Mouse (Mus musculus) limb, embryonic 12.5 days (tissue): Measurements from ENCODE around the gene Tbkbp1. TPM values are rescaled to one million over a fixed set of nuclear protein-coding genes. Genes with fewer than 3 reads are reported as not detected.

Source experiments
- ATAC-seq: fragments of 200-750 bp; cut with Nextera tagmentation; 2 replicates; pipeline ENCODE4 v1.8.0; 2017; ENCODE audit warnings: low read depth, moderate TSS enrichment; ENCODE audit not compliant: insufficient number of reproducible peaks, insufficient read depth, low FRiP score, low TSS enrichment
- H3K27ac ChIP-seq: fragments of 300-500 bp; sonication (generic); 2 replicates; pipeline ENCODE4 v1.5.1; 2016; ENCODE audit warnings: mild to moderate bottlenecking, moderate library complexity
- H3K27me3 ChIP-seq: fragments of 300-500 bp; sonication (generic); 2 replicates; pipeline ENCODE4 v1.6.1; 2016; ENCODE audit warnings: mild to moderate bottlenecking, moderate library complexity
- H3K36me3 ChIP-seq: fragments of 300-500 bp; sonication (generic); 2 replicates; pipeline ENCODE4 v1.6.1; 2016; ENCODE audit warnings: mild to moderate bottlenecking, moderate library complexity
- H3K4me1 ChIP-seq: fragments of 300-500 bp; sonication (generic); replicated peaks from 2 replicates; pipeline ENCODE4 v1.6.1; 2016
- H3K4me2 ChIP-seq: fragments of 300-500 bp; sonication (generic); 2 replicates; pipeline ENCODE4 v1.6.1; 2016; ENCODE audit warnings: mild to moderate bottlenecking, moderate library complexity
- H3K4me3 ChIP-seq: fragments of 300-500 bp; sonication (generic); replicated peaks from 2 replicates; pipeline ENCODE4 v1.5.1; 2016; ENCODE audit warnings: mild to moderate bottlenecking
- H3K9ac ChIP-seq: fragments of 300-500 bp; sonication (generic); replicated peaks from 2 replicates; pipeline ENCODE4 v1.6.1; 2016; ENCODE audit warnings: mild to moderate bottlenecking, moderate library complexity
- H3K9me3 ChIP-seq: fragments of 300-500 bp; sonication (generic); 2 replicates; pipeline ENCODE4 v1.6.1; 2016; ENCODE audit warnings: mild to moderate bottlenecking, moderate library complexity
- WGBS: fragments of 180-500 bp; shearing (Covaris S2); methylation state at CpG from one replicate; pipeline ENCODE4 v1.1.7; 2016; 5-methylcytosine and 5-hydroxymethylcytosine counted together
- microRNA-seq: library from miRNA; unstranded; fragments of <30 nt; microRNA quantifications from one replicate; pipeline ENCODE4, GENCODE M21; 2017
- polyA plus RNA-seq: library from polyadenylated mRNA; unstranded; fragments of >200 nt; fragmentation: Nextera tagmentation; extraction: Ambion mirVana; gene quantifications from 2 replicates; pipeline ENCODE4 v1.2.1, GENCODE M21; 2016

Tbkbp1 gene
- polyA plus RNA-seq, 1 experiment from 2014 or later, result 8.0 TPM

GRCm38 (mm10) chr11:97103163-97104090 lies 47.9 kb downstream of the Tbkbp1 start:
- peaks cover 26% of the 10 kb centered on the region for H3K27me3 ChIP-seq
- ATAC-seq, result no peak
- WGBS, result 94% methylated on average over 10 of the region's 10 CpGs

GRCm38 (mm10) chr11:97101722-97102121 lies 49.6 kb downstream of the Tbkbp1 start:
- H3K27ac ChIP-seq, result no peak overlapping the region
- H3K36me3 ChIP-seq, result no peaks in the 10 kb centered on the region
- no peaks in the 10 kb centered on the region for H3K9me3 ChIP-seq
- ATAC-seq, result no peak
- no peaks in the 10 kb centered on the region for H3K4me1 ChIP-seq
- peaks cover 42% of the 10 kb centered on the region for H3K27me3 ChIP-seq
- no peak overlapping the region for H3K4me3 ChIP-seq
- WGBS, result 22% methylated on average over 9 of the region's 9 CpGs
- H3K4me2 ChIP-seq, result no peak overlapping the region
- no peak overlapping the region for H3K9ac ChIP-seq

More at GRCm38 (mm10) chr11:97103163-97104090, 47.9 kb downstream of the Tbkbp1 start:
- Histone ChIP-seq H3K4me3 (no peak overlapping the region), H3K4me2 (no peak overlapping the region), H3K4me1 (no peaks in the 10 kb centered on the region), H3K9ac (no peak overlapping the region), H3K27ac (no peak overlapping the region), H3K9me3 (no peaks in the 10 kb centered on the region), H3K36me3 (no peaks in the 10 kb centered on the region)

GRCm38 (mm10) chr11:97098791-97099190 lies 52.5 kb downstream of the Tbkbp1 start:
- Histone ChIP-seq H3K4me1 (no peaks in the 10 kb centered on the region), H3K27ac (no peak overlapping the region), H3K27me3 (peaks cover 50% of the 10 kb centered on the region), H3K9me3 (no peaks in the 10 kb centered on the region), H3K36me3 (no peaks in the 10 kb centered on the region), H3K4me2 (no peak overlapping the region), H3K9ac (no peak overlapping the region), H3K4me3 (no peak overlapping the region)
- no peak for ATAC-seq
- 23% methylated on average over 18 of the region's 18 CpGs for WGBS

GRCm38 (mm10) chr11:97094600-97094999 lies 56.7 kb downstream of the Tbkbp1 start:
- Histone ChIP-seq H3K27ac (no peak overlapping the region), H3K9ac (no peak overlapping the region), H3K4me1 (no peaks in the 10 kb centered on the region), H3K27me3 (peaks cover 43% of the 10 kb centered on the region), H3K36me3 (no peaks in the 10 kb centered on the region), H3K4me2 (no peak overlapping the region), H3K9me3 (no peaks in the 10 kb centered on the region), H3K4me3 (no peak overlapping the region)
- 76% methylated on average over 2 of the region's 2 CpGs for WGBS
- no peak for ATAC-seq

- peaks cover 17% of the 10 kb centered on the region; the same call in 1 of the 2 replicates for H3K27me3 ChIP-seq
- no peak overlapping the region for H3K4me3 ChIP-seq
- 73% methylated on average over 6 of the region's 6 CpGs for WGBS
- no peaks in the 10 kb centered on the region for H3K36me3 ChIP-seq
- no peak overlapping the region for H3K9ac ChIP-seq
- H3K9me3 ChIP-seq, result peaks cover 12% of the 10 kb centered on the region
- H3K27ac ChIP-seq, result no peak overlapping the region
- H3K4me1 ChIP-seq, result peaks cover 11% of the 10 kb centered on the region
- ATAC-seq, result no peak
- no peak overlapping the region for H3K4me2 ChIP-seq
These were observed 64.9 kb downstream of the Tbkbp1 start for GRCm38 (mm10) chr11:97086365-97086764.

Small RNA genes lying within 50 kb of the gene (microRNA-seq; reads per million reads assigned to microRNA genes)
- gene Mir7235, result not detected

Other genes starting within 250 kb of the Tbkbp1 start
- gene Cdk5rap3, start 235.0 kb downstream of the Tbkbp1 start, polyA plus RNA-seq, result 87.8 and 89.6 TPM in 2 replicates
- 0.84 and 1.1 TPM in 2 replicates for gene Prr15l, start 223.4 kb downstream of the Tbkbp1 start, polyA plus RNA-seq
- gene Pnpo, start 207.5 kb downstream of the Tbkbp1 start, polyA plus RNA-seq, result 18.4 and 19.7 TPM in 2 replicates
- 13.7 and 17.8 TPM in 2 replicates for gene Sp2, start 168.5 kb downstream of the Tbkbp1 start, polyA plus RNA-seq
- 6.5 and 7.7 TPM in 2 replicates for gene Sp6, start 138.1 kb downstream of the Tbkbp1 start, polyA plus RNA-seq
- 32.4 and 35.1 TPM in 2 replicates for gene Scrn2, start 121.6 kb downstream of the Tbkbp1 start, polyA plus RNA-seq
- gene Lrrc46, start 110.1 kb downstream of the Tbkbp1 start, polyA plus RNA-seq, result 1.0 TPM in 2 replicates
- gene Mrpl10, start 109.9 kb downstream of the Tbkbp1 start, polyA plus RNA-seq, result 80.0 and 80.5 TPM in 2 replicates
- 6.7 and 8.7 TPM in 2 replicates for gene Osbpl7, start 100.9 kb downstream of the Tbkbp1 start, polyA plus RNA-seq
- gene Tbx21, start 36.2 kb downstream of the Tbkbp1 start, polyA plus RNA-seq, result 0.17 TPM in 1 of 2 replicates, not detected in the other
- 60.2 and 62.7 TPM in 2 replicates for gene Kpnb1, start 36.4 kb upstream of the Tbkbp1 start, polyA plus RNA-seq
- 81.1 and 85.8 TPM in 2 replicates for gene Npepps, start 129.1 kb upstream of the Tbkbp1 start, polyA plus RNA-seq
- 51.2 and 53.5 TPM in 2 replicates for gene Mrpl45, start 164.2 kb upstream of the Tbkbp1 start, polyA plus RNA-seq
- gene Gpr179, start 200.6 kb upstream of the Tbkbp1 start, polyA plus RNA-seq, result 0.05 and 0.14 TPM in 2 replicates
- gene Socs7, start 211.1 kb upstream of the Tbkbp1 start, polyA plus RNA-seq, result 5.1 and 5.5 TPM in 2 replicates